Mouse (Mus musculus): ENCODE measurements around the gene Aimp1.

Gene Aimp1

DNA sequence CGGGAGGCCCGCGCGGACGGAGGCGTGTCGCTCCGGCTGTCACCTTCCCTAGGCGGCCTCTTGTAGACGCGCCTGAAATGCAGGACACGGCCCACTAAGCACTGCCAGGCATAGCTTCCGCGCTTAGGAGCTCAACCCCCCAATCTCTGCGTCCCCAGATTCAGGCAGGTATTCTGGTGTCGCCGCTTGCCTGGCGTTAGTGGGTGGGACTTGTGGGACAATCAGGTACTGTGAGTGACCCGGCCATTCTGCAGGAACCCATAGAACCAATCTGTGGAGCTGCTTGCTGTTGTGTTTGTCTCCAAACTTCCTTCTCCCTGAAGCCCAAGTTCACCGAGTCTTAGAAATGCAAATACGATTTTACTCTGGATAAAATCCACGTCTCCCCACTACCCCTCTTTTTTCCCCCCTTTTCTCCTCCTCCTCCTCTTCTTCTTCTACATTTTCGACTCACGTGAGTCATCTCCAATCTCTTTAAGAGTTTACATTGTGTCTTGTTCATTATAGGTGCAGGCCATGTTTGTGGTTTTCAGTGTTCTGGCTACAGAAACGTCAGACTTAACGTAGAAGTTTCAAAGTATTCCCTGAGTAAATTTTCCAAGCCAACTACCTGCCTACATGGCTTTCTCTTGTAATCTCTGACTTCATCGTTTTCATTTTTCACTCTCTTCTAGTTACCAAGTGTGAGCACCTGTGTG lies at the start of gene Aimp1:
Gene Aimp1, minus strand, starts transcription at position 140 of the 698 bp plus-strand sequence.
- no peak for DNase-seq

DNA sequence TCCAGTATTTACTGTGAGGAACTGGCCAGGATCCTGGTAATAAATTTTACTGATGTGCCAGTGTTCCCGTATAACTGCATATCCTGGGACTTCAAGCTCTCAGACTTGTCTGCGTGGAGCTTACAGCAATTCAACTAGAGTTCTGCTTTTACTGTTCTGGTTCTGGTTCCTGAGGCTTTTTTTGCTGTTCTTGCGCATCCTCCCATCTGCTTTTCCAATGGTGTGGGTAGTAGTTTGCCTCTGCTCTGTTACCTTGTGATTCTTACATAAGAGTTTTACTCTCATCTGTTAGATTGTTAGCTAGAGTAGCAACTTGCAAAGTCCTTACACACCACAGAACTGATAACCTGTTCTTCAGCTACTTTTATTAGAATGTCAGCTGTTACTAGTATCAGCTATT lies 40.2 kb upstream of the Aimp1 start:
- DNase-seq: no peak

DNA sequence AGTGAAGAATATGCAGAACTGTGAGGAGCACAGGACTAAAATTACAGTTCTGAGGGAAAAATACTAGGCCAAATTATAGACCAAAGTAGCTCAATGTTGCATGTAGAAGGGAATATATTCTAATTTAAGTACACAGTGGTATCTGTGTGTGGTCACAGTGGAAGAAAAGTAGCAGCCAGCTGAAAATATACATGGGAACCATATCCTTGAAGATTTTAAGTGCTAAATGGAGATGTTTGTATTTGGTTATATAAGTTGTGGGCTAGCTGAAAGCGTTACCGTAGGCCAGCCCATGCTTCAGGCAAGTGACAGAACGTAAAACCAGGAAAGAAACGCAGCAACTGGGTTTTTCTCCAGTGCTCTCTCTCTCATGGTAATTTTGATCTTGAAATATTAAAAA lies 33.1 kb upstream of the Aimp1 start:
- DNase-seq: no peak

DNA sequence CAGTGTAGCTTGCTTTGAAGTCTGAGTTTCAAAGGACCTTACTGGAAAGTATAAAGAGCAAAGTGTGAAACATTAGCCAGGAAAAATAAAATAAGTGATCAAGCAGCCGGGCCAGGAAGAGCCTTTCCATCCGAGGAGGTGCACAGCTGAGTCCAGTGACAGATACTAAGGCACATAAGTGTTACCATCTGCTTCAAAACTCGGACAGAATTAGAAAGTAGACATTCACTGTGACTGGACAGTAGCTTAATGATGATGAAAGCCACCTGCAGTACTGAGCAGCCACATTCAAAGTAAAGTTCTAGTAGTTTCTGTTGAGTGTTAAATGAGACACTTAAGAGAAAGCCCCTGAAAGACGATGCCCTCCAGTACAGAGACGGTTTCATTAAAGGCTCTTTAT lies 29.7 kb upstream of the Aimp1 start:
- DNase-seq: peak; percentile 13

DNA sequence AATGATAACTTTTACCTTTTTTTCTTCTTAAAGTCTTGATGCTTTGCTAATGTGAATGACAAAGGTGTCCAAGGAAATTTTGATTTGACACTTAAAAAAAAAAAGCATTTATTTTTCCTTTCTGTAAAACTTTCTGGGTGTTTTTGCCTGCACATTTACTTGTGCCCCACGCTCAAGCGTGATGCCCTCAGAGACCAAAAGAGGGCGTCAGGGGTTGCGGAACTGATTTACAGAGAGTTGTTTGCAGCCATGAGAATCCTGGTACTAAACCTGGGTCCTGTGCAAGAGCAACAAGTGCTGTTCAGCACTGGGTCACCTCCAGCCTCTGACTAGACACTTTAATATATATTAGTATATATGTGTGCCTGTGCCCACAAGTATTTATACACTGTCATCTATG lies 22.8 kb upstream of the Aimp1 start:
- no peak for DNase-seq

DNA sequence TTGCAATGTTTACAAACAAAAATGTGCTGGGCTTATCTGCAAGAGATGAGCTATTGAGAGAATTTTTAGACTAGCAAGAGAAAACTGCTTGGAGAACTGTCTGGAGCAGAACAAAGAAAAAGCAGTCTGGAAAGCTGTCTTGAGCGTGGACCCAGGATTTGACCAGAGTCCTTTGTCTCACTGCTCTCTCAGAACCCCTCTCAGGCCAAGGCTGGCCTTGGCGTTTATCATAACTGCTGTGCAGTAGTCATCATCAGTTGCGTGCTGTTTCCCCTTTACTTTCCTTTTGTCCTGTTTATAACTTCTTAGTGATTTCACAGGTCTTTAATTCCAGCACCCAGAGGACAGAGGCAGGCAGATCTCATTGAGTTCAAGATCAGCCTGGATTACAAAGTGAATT lies 20.0 kb upstream of the Aimp1 start:
- no peak for DNase-seq

DNA sequence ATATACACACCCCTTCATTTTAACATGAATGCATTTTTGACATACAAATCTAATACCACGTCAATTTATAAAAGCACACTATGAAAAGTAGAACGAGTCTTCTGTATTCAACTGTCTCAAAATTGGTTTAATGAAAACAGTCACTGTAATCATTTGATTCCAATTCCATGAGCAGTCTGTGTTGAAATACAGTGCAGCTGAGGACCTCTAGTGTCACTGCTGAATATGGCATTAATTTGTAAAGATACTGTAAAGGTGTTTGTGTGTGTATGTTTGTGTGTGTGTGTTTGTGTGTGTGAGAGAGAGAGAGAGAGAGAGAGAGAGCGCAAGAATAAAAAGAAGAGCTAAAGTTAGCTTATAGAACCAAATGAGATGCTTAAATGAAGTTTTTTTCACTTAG lies 17.2 kb upstream of the Aimp1 start:
- no peak for DNase-seq

DNA sequence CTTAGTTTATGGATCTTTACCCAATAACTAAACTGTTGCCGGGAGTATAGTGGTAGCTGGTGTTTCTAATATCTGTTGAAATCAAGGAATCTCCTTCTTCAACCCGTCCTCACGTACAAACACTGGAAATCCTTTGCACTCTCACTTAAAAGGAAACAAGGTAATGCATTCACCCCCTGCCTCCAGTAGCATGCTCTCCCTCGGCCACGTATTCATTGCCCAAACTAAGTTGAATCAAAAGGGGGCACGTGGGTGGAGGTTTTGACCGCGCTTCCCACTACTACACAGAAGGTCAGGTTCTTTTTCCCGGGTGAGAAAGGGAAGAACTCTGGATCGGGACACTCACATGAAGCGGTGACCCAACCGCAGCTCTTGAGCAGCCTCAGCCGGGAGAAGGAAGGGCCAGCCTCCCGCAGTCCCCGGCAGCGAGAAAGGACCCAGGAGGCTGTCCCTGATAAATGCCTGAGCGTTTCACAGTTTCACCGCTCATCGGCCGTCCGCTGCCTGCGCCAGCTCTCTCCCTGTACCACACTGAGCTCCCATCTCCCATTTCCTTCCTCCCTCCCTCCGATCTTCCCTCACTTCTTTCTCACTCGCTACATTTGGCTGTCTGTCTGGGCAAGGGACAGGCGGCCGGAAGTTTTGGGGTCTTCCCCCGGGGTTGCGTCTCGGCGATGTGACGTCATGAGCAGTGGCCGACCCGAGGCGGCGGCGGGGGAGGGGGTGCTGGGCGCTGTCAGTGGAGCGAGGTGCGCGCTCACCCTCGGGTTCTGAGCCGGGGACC lies 531 bp downstream of the Aimp1 start, which contains the start of gene Tbck:
Gene Tbck, plus strand, starts transcription at position 698 of the 784 bp plus-strand sequence.
- peak; percentile 96 for DNase-seq

DNA sequence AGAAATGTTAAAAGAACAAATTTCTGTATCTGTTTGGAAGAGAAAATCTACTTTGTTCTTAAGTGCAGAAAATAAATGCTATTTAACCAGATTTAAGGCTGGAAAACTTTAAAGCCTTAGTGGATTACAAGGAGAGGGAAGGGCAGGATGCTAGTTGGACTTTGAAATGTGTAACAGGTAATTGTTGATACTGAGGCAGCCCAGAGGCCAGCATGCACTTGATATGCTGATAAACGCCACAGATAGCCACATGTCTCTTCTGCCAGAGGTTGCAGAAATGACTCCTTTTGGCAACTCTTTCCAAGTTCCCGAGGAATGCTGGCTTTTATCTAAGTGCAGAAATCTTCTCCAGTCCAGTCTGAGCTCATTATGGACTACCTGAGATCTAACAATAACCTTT lies 6.7 kb downstream of the Aimp1 start:
- no peak for DNase-seq

DNA sequence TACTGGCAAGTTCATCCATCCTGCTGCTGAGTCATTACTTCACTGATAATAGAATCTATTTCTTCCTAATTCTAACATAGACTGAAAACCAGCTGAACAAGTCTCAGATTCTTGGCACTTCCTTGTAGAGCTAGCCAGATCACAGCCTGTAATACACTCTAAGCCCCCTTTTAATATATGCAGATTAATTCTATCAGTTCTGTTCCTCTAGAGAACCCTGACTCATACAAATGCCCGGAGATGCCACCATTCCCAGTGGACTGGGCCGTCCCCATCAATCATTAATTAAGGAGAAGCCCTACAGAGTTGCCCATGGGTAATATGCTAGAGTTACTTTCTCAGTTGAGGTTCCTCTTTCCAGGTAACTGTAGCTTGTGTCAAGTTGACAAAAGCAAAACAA lies 28.2 kb downstream of the Aimp1 start:
- DNase-seq: no peak

DNA sequence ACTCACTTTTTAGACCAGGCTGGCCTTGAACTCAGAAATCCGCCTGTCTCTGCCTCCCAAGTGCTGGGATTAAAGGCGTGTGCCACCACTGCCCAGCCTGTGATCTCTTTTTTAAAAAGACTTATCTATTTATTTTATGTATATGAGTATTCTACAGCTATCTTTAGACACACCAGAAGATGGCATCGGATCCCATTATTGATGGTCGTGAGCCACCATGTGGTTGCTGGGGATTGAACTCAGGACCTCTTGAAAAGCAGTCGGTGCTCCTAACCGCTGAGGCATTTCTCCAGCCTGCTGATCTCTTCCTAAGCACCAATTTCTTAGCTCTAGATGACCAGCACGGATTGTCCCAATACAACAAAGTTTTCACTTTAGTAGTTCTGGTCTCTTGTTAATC lies 30.2 kb downstream of the Aimp1 start:
- no peak for DNase-seq

DNA sequence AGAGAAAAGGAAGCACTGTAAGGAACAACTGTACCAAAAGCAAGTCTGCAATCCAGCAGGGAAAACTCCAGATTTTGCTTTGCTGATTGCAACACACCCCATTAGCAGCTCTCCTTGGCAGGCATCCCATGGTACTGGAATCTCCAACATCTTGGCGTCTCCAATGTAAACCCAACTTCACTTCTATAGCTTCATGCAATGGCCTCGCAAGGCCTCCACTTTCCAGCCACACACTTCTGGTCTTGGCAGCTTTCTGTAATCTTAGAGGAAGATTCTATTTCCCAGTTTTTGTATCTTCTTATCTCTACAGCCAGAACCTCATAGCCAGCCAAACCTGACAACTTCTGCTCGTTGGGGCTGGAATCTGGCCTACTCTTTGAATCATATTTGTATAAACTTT lies 32.4 kb downstream of the Aimp1 start:
- peak; percentile 12 for DNase-seq

DNA sequence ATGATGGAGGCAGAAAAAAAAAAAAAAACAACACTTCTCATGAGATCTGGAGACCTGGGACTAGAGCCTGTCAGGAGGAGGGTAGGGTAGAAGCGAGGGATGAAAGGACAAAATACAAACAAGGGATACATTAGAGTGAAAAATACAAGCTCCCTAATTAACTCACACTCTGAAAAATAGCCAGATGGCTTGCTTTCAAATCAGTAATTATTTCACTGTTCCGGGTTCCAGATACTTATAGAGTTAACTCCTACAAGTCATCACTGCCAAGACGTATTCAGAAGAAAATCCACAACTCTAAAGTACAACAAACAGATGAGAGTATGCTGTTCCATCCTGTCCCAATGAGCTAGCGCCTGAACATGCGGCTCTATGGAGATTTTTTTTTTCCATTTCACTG lies 34.0 kb downstream of the Aimp1 start:
- DNase-seq: no peak

DNA sequence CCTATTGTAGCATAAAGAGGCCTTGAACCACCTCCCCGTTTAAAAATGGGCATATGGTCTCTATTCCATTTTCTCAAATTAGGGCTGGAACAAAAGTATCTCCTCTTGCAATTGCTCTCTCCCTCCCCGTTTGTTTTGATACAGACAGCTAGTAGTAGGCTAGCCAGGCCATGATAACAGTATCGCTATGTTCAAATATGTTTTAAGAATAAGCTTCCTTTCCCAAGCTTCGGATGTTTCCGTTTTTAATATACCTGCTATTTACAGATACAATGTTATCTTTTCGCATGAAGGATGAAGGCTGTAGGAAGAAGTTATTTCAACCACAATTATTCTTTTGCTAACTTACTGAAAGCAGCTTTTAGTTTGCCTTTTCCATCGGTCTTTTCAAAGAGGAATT lies 34.8 kb downstream of the Aimp1 start:
- DNase-seq: no peak

DNA sequence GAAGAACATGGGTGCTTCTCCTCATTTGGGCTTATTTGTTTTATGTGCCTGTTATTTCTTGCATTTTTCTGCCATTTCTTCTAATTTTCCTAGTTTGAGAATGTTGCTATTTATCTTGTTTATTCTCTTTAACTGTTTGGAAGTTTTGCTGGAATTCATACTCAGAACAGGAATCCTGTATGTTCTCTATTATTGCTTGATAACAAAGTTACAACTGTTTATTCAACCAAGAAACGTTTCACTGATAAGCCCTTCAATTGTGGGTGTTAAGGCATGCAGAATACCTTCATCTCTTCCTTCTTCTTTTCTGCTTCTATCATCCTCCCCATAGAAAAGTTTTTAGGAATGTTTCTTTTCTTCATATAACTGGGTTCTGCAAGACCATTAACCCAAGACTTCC lies 37.4 kb downstream of the Aimp1 start:
- DNase-seq: no peak

DNA sequence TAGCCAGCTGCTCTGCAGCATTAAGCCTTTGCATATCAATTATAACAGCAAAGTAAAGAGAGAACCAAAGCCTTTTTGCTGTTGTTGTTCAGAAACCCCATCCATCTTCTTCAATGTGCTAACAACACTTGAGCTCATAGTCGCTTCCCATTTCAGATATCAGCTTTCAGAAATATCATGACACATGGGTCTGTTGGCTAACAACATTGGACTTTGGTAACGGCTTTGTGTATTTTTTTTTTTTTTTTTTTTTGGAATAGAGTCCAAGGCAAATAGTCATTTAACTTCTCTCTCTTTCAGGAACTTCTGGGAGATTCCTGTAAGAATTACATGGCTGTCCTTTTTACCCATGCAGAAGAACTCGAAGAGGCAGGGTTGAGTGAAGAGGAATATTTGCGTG lies 40.1 kb downstream of the Aimp1 start:
- DNase-seq: no peak

DNA sequence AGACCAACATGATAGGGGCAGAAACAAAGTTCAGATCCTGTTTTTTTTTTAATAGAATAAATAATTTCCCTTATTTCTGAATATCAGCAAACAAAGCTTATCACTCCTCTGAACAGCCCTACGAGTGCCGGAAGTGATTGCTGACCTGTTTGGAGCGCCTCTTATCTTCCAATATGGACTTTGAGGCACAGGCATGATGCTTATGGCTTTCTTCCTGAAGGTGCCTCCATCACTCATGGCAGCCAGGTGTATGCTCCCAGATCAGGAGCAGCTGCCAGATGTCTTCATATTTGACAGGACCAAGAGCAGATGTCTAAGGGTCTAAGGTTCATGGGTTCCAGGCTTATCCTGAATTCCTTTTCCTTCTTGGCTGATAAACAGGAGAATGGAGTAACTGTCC lies 47.1 kb downstream of the Aimp1 start:
- DNase-seq: no peak

DNA sequence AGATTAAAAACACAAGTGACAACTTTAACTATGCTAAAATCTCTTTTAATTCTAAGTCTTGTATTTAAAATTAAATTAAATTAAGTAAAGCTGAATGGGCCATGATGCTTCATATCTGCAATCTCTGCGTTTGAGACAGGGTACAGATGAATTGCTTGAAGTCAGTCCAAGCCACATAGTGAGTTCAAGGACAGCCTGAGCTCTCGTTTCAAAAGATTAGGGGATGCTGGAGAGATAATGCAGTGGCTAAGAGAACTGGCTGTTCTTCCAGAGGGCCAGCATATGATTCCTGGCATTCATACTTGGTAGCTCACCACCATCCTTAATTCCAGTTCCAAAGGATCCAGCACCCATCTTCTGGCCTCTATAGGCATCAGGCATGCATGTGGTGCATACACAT lies 50.9 kb downstream of the Aimp1 start:
- no peak for DNase-seq

DNA sequence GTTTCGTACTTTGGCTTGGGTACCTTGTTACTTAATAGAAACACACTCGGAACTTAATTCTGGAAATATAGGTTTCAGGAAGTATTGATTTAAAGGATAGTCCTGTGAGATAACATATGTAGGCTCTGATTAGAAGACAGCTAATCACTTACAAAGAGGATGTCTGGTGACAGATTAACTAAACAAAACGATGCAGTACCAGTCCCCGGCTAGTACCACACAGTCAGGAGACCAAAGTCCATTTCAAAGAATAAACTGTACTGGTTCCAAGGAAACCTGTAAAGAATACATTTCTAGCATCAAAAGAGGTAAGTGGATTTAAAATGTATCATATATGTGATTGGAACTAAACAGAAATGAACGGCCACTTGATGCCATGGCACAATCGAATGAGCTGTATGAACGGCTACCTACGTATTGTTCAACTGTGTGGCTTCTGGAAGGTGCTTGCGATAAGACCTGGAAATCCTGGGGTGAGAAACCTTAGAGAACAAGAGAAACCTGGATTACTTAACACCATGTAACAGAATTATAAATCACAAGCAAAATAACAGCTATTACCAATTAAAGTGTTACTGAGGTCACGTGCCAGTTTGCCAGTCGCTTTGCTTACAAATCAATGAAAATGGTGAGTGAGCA lies 54.5 kb downstream of the Aimp1 start, which contains the start of gene Gimd1:
Gene Gimd1, plus strand, starts transcription at position 220 of the 639 bp plus-strand sequence.
- no peak for DNase-seq

DNA sequence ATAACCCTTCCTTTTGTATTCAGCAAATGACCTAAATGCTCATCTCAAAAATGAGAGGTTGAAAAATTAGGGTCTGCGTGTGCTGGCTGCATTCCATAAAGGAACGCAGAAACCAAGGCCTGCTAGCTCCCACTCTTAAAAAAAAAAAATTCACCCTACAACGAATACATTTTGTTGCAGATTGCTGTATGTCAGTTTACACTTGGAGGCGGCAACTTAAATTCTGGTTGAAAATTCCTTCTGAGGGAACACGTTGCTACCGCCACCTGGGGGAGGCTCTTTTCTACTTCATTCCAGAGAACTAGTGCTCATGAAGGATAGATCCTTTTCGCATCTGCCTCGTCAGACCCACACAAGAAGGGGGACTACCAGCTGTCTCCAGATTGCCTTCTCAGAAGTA lies 55.4 kb downstream of the Aimp1 start:
- peak; percentile 29 for DNase-seq
